Mouse (Mus musculus): ENCODE measurements at regions not wholly inside any gene's neighbourhood (a gene's known extent, or its start where the extent isn't known, plus 50 kb on each side); places are given as distances from the start of the nearest gene placed in this dataset.

- no peak overlapping the region for H3K27ac ChIP-seq (ENCODE audit: low read depth, low read length)
- no peaks in the 10 kb centered on the region for H3K27me3 ChIP-seq (ENCODE audit: insufficient read depth, low read length)
- no peak overlapping the region for H3K9ac ChIP-seq (replicated peaks; ENCODE audit: low read length, poor library complexity, severe bottlenecking)
- H3K4me1 ChIP-seq (ENCODE audit: insufficient read depth, low read length): no peaks in the 10 kb centered on the region
- no peaks in the 10 kb centered on the region for H3K9me3 ChIP-seq (ENCODE audit: low read length)
- DNase-seq (ENCODE audit: low spot score) (no peak), ATAC-seq (ENCODE audit: low FRiP score) (no peak)
- no peak for TF ChIP-seq CTCF (IDR thresholded peaks at IDR 0.05)
- H3K36me3 ChIP-seq (ENCODE audit: insufficient read depth, low read length): no peaks in the 10 kb centered on the region
- 82% methylated on average over 5 of the region's 5 CpGs for WGBS
- H3K4me2 ChIP-seq (ENCODE audit: low read depth, low read length, poor library complexity, severe bottlenecking): no peak overlapping the region
- H3K4me3 ChIP-seq (ENCODE audit: low read depth, low read length): no peak overlapping the region
Measured at GRCm38 (mm10) chr10:19278189-19278842, 78.0 kb upstream of the Olig3 start.

GRCm38 (mm10) chr10:19277103-19277827, 79.1 kb upstream of the Olig3 start:
- Histone ChIP-seq H3K4me2 (ENCODE audit: low read depth, low read length, poor library complexity, severe bottlenecking) (no peak overlapping the region), H3K9me3 (ENCODE audit: low read length) (no peaks in the 10 kb centered on the region), H3K27ac (ENCODE audit: low read depth, low read length) (no peak overlapping the region), H3K36me3 (ENCODE audit: insufficient read depth, low read length) (no peaks in the 10 kb centered on the region), H3K27me3 (ENCODE audit: insufficient read depth, low read length) (no peaks in the 10 kb centered on the region), H3K4me1 (ENCODE audit: insufficient read depth, low read length) (no peaks in the 10 kb centered on the region), H3K4me3 (ENCODE audit: low read depth, low read length) (no peak overlapping the region), H3K9ac (replicated peaks; ENCODE audit: low read length, poor library complexity, severe bottlenecking) (no peak overlapping the region)
- DNase-seq (ENCODE audit: low spot score) (peak; percentile 47), ATAC-seq (ENCODE audit: low FRiP score) (no peak)
- TF ChIP-seq CTCF (IDR thresholded peaks at IDR 0.05): no peak
- 34% methylated on average over 9 of the region's 9 CpGs for WGBS

DNA sequence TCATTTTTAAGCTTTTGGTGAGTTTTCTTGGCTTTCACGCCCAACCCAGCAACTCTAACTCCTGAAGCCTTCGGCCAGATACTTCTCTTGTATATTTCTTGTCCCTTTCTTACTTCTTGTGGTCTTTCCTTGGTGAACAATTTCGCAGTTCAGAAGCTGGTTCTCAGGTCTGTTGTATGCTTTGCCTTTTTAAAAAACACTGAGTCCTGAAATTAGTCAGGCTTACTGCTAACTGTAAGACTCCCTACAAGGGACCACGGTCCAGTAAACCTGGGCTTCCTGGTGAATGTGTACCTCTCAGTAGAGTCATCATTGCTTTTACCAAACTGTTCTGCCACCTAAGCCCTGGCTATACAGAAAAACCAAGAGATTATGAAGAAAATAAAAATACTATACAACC, 81.3 kb upstream of the Olig3 start:
- WGBS: 91% methylated on average over 4 of the region's 4 CpGs
- DNase-seq (ENCODE audit: low spot score) (no peak), ATAC-seq (ENCODE audit: low FRiP score) (no peak)
- Histone ChIP-seq H3K9me3 (ENCODE audit: low read length) (no peaks in the 10 kb centered on the region), H3K9ac (replicated peaks; ENCODE audit: low read length, poor library complexity, severe bottlenecking) (no peak overlapping the region), H3K36me3 (ENCODE audit: insufficient read depth, low read length) (no peaks in the 10 kb centered on the region), H3K4me1 (ENCODE audit: insufficient read depth, low read length) (no peaks in the 10 kb centered on the region), H3K4me3 (ENCODE audit: low read depth, low read length) (no peak overlapping the region), H3K27ac (ENCODE audit: low read depth, low read length) (no peak overlapping the region), H3K27me3 (ENCODE audit: insufficient read depth, low read length) (no peaks in the 10 kb centered on the region), H3K4me2 (ENCODE audit: low read depth, low read length, poor library complexity, severe bottlenecking) (no peak overlapping the region)
- TF ChIP-seq CTCF (IDR thresholded peaks at IDR 0.05): no peak

DNA sequence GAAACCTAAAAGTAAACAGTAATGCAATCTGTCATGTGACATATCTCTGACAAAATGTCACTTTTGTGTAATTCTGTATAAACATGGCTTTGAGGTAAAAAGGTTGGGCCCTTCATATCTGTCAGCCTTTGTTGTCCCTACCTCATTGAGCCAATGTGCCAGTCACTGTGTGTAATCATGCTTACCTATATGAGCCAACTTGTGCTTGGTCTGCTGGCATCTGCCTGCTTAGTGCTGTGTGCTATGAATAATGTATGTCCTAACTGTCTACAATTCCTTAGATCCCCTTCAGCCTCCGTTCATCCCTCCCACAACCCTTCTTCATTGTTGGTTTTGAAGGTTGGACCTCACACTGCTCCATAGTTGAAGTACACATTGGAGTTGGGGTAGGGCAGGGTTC, 86.9 kb upstream of the Olig3 start:
- Histone ChIP-seq H3K9ac (replicated peaks; ENCODE audit: low read length, poor library complexity, severe bottlenecking) (no peak overlapping the region), H3K27me3 (ENCODE audit: insufficient read depth, low read length) (no peaks in the 10 kb centered on the region), H3K36me3 (ENCODE audit: insufficient read depth, low read length) (no peaks in the 10 kb centered on the region), H3K4me2 (ENCODE audit: low read depth, low read length, poor library complexity, severe bottlenecking) (no peak overlapping the region), H3K4me3 (ENCODE audit: low read depth, low read length) (no peak overlapping the region), H3K4me1 (ENCODE audit: insufficient read depth, low read length) (no peaks in the 10 kb centered on the region), H3K9me3 (ENCODE audit: low read length) (no peaks in the 10 kb centered on the region), H3K27ac (ENCODE audit: low read depth, low read length) (no peak overlapping the region)
- ATAC-seq (ENCODE audit: low FRiP score) (no peak), DNase-seq (ENCODE audit: low spot score) (no peak)
- no peak for TF ChIP-seq CTCF (IDR thresholded peaks at IDR 0.05)
- WGBS: 23% methylated on average over 1 of the region's 1 CpGs

DNA sequence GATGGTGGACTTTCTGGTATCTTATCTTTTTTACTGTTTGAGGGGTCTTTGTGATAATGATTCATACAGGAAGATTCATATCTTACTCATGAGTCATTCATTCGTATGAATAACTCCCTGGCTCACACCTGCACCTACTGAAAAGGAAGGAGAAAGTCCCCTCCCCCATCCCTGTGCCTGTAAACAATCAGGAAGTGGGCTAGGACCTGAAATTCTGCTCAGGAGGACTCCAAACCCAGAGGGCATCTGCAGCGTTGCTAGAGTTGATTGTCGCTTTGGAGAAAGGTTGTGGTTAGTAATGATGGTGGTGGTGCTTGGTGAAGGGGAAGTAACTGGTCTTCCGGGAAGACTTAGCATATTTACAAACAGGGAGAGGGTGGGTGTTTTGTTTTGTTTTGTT, 88.3 kb upstream of the Olig3 start:
- no peak for TF ChIP-seq CTCF (IDR thresholded peaks at IDR 0.05)
- no peaks in the 10 kb centered on the region for H3K27me3 ChIP-seq (ENCODE audit: insufficient read depth, low read length)
- WGBS: 74% methylated on average over 4 of the region's 4 CpGs
- no peak overlapping the region for H3K4me3 ChIP-seq (ENCODE audit: low read depth, low read length)
- no peak for ATAC-seq (ENCODE audit: low FRiP score)
- no peak overlapping the region for H3K4me2 ChIP-seq (ENCODE audit: low read depth, low read length, poor library complexity, severe bottlenecking)
- H3K4me1 ChIP-seq (ENCODE audit: insufficient read depth, low read length): no peaks in the 10 kb centered on the region
- no peak overlapping the region for H3K27ac ChIP-seq (ENCODE audit: low read depth, low read length)
- no peak overlapping the region for H3K9ac ChIP-seq (replicated peaks; ENCODE audit: low read length, poor library complexity, severe bottlenecking)
- H3K9me3 ChIP-seq (ENCODE audit: low read length): no peaks in the 10 kb centered on the region
- no peak for DNase-seq (ENCODE audit: low spot score)
- H3K36me3 ChIP-seq (ENCODE audit: insufficient read depth, low read length): no peaks in the 10 kb centered on the region

GRCm38 (mm10) chr10:19240102-19240759, 116.1 kb upstream of the Olig3 start:
- no peaks in the 10 kb centered on the region for H3K9me3 ChIP-seq (ENCODE audit: low read length)
- no peaks in the 10 kb centered on the region for H3K36me3 ChIP-seq (ENCODE audit: insufficient read depth, low read length)
- WGBS: 34% methylated on average over 8 of the region's 8 CpGs
- TF ChIP-seq CTCF (IDR thresholded peaks at IDR 0.05): peak; percentile 85
- H3K9ac ChIP-seq (replicated peaks; ENCODE audit: low read length, poor library complexity, severe bottlenecking): no peak overlapping the region
- H3K4me2 ChIP-seq (ENCODE audit: low read depth, low read length, poor library complexity, severe bottlenecking): no peak overlapping the region
- H3K4me1 ChIP-seq (ENCODE audit: insufficient read depth, low read length): no peaks in the 10 kb centered on the region
- peak; percentile 70; the same call in 1 of the 2 replicates for ATAC-seq (ENCODE audit: low FRiP score)
- H3K4me3 ChIP-seq (ENCODE audit: low read depth, low read length): no peak overlapping the region
- no peaks in the 10 kb centered on the region for H3K27me3 ChIP-seq (ENCODE audit: insufficient read depth, low read length)
- DNase-seq (ENCODE audit: low spot score): peak; percentile 84
- H3K27ac ChIP-seq (ENCODE audit: low read depth, low read length): no peak overlapping the region

Data from midbrain, postnatal 0 days (tissue).